Mouse (Mus musculus) heart, postnatal 36 days (tissue): ENCODE results near the gene Sdr16c6. TPM values are rescaled to one million over a fixed set of nuclear protein-coding genes. Genes with fewer than 3 reads are reported as not detected.

Experiments used
- DNase-seq, 2 experiments: peaks; one replicate each; pipeline ENCODE4 v3.0.0; 2021 to 2022
- intact Hi-C: fragments of 180-260 bp; cut with DNase I; formaldehyde crosslinking; loops from one replicate; pipeline ENCODE4 v1.15.1; 2025
- total RNA-seq, 2 experiments: library from RNA; stranded (reverse); gene quantifications; 2 replicates each; pipeline ENCODE4 v1.2.3; 2021

The Sdr16c6 gene
- total RNA-seq, result not detected

DNA sequence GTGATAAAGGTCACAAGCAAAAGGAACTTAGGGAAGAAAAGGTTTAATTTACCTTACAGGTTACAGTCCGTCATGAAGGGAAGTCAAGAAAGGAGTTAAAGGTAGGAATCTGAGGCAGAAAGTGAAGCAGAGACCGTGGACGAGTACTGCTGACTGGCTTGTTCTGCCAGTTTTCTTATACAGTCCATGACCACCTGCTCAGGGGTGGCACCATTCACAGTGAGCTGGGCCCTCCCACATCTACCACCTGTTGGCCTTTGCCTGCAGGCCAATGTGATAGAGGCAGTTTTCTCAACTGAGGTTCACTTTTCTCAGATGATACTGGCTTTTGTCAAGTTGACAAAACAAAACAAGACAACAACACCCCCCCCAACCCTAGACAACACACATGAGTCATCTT, at the start of gene Sdr16c6:
TSS of gene Sdr16c6 (minus strand) at position 151 of the 400 bp plus-strand sequence.
- intact Hi-C loops, result no loop called here
- DNase-seq, result no peak

DNA sequence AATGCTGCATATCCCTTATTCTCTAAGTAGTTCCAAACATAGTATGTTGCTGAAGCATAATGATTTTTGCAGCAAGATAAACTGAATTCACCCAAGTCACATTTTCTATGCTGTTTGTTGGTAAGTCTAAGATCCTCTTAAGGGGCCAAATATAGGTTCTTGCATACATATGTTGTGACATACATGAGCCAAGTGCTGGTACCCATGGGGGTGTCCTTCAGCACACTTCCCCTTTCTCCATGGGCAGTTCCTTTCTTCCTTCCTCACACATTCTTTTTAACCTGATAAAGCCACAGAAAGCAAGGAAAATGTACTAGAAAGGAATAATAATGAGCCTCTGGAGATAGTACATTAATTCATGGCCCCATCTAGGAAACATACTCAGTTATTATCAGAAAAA, 2.9 kb upstream of the Sdr16c6 start:
- intact Hi-C loops, result no loop called here
- no peak for DNase-seq

DNA sequence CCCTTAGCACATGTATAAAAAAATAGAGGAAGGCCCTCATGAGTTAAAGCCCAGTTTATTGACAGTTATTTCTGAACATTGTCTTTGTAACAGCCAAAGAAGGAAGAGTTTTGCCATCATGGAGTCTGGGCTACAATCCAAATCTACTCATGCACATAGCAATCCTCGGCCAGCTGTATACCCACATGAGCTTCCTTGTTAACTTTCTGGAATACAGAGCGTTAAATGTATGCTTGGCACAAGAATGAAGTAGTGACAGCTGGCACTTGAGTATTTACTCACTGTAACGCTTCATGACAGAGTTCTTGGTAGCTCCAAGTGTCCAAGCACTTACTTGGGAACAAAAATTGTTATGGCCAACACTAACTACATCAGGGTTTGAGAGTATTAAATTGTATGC, 1.8 kb upstream of the Sdr16c6 start:
- intact Hi-C loops, result no loop called here
- DNase-seq, result no peak

DNA sequence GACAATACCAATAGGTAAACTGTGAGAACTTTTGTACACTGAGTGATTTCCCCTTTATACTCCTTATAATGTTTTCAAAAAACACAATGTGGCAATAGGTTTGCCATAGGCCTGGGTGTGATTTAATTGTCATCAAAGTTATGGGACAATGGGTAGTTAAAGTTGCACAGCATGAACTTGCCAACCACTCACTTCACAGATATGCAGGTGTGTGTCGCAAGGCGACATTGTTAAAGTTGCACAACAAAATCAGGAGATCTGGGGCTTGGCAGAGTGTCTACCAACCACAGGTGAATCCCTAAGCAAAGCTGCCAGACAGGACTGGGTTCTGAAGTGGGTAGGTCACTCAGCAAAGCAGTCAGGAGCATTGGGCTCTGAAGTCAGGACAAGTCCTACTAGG, 1.3 kb downstream of the Sdr16c6 start:
- no peak for DNase-seq
- intact Hi-C loops, result no loop called here

Other genes starting within 250 kb of the Sdr16c6 start
- gene Gm11808, start 103.9 kb downstream of the Sdr16c6 start, total RNA-seq, result 100 to 1,000 TPM; 292 to 355 TPM